Mouse (Mus musculus): ENCODE measurements around the gene Grip1. TPM values are rescaled to one million over a fixed set of nuclear protein-coding genes. Genes with fewer than 3 reads are reported as not detected.

Gene Grip1
- total and polyA plus RNA-seq, 2 experiments: under 0.01 to 0.02 TPM

DNA sequence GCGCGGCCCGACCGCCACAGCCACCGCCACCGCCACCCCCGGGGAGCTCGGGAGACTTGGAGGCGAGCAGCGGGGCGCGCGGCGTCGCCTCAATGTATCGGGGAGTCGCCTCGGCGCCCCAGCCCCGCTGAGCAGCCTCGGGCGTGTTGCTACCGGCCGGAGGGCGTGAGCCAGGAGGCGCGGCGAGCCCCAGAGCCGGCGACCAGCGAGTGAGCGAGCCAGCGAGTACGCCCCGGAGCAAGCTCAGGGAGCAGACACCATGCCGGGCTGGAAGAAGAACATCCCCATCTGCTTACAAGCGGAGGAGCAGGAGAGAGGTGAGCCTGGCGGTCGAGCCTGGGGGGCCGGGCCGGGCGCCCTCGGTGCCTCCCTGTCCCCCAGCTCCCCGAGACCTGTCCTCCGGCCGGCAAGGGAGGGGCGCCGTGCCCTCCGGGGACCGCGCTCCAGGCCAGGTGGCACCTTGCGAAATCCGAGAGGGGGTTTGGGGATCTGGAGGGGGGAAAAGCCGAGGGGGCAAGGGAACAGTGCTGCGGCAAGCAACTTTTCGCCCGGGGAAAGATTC is 557 bp downstream of the Grip1 start:
- Histone ChIP-seq H3K9ac (ENCODE audit: low read depth, low read length) (peak overlapping the region; percentile 42), H3K27me3 (ENCODE audit: control insufficient read depth, insufficient read depth, low read length) (peaks cover 6% of the 10 kb centered on the region), H3K79me2 (ENCODE audit: control insufficient read depth, insufficient read depth, low read length) (no peaks in the 10 kb centered on the region), H3K4me3 (ENCODE audit: insufficient read depth, low read depth, low read length) (peak overlapping the region; percentile 45), H3K27ac (replicated peaks; ENCODE audit: insufficient read depth, low read depth, low read length) (no peak overlapping the region), H3K4me1 (ENCODE audit: control insufficient read depth, insufficient read depth, low read length) (peaks cover 4% of the 10 kb centered on the region; the same call in 1 of the 2 replicates), H3K36me3 (ENCODE audit: control insufficient read depth, insufficient read depth, low read length) (no peaks in the 10 kb centered on the region)
- WGBS: 2% methylated on average over 56 of the region's 57 CpGs
- DNase-seq (ENCODE audit: extremely low read depth, low read depth, low spot score): no peak
- TF ChIP-seq CTCF (IDR thresholded peaks at IDR 0.05; ENCODE audit: low read depth, low read length): no peak
- no peak for TF ChIP-seq POLR2A (IDR thresholded peaks at IDR 0.05; ENCODE audit: extremely low read depth, insufficient read depth, low read length)

DNA sequence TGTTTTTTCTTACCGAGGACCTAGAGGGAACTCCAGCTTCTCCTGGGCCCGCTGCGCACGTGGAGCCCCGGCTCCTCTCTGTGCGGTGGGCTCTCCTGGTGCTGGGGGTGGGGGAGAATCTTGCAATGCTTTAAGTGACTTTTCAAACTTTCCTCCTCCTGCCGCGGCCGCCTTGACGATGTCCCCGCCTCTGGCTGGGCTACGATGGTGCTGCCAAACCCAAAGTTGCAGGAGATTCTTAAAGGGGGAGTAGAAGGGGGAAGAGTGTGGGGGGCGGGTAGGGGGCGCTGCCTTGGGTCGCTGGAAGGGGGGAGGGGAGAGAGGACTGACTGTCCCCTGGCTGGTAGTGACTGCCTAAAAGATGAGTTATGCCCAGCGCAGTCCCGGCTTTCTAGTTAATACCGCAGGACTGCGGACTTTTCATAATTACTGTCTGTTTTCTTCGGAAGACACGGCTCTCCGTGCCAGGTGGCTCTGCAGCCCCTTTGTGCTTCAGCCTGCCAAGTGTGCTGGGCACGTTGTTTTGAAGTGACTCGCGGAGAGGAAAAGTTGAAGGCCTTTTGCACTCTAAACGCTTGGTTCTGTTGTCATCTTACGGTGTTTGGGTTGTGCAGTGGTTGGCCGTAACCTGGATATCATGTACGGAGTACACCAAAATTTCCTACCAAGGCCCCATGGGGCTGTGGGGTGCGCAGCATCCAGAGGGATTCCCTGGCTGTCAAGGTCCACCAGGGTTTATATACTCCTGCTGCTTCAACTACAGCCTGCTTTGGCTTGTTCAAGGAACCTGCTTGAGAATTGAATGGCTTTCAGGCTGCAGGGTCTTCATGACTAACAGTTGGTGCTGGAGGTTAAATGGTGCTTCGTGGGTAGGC is 1.3 kb downstream of the Grip1 start:
- no peak for TF ChIP-seq POLR2A (IDR thresholded peaks at IDR 0.05; ENCODE audit: extremely low read depth, insufficient read depth, low read length)
- TF ChIP-seq CTCF (IDR thresholded peaks at IDR 0.05; ENCODE audit: low read depth, low read length): no peak
- peak overlapping the region; percentile 45 for H3K4me3 ChIP-seq (ENCODE audit: insufficient read depth, low read depth, low read length)
- DNase-seq (ENCODE audit: extremely low read depth, low read depth, low spot score): no peak

DNA sequence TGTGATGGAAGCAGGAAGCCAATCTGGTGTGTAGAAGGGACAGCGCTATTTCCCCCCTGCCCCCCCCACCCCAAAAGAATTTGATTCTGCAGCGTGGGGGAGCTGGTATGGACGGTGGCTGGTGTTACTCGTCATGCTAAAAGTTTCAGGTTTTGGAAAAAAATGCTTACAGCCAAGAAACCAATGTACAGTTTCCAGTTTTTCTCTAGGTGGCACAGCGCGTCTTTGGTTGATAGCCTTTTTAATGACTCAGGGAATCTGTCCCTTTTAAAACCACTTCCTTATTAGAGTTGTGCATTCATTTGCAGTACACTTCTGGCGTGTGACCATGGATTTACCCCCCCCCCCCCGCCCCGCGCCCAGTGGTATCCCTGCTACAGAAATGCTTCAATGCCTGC is 1.9 kb downstream of the Grip1 start:
- Histone ChIP-seq H3K4me3 (ENCODE audit: insufficient read depth, low read depth, low read length) (no peak overlapping the region), H3K27me3 (ENCODE audit: control insufficient read depth, insufficient read depth, low read length) (peaks cover 6% of the 10 kb centered on the region)
- 26% methylated on average over 10 of the region's 10 CpGs for WGBS

More for the DNA sequence above, 1.3 kb downstream of the Grip1 start:
- Histone ChIP-seq H3K4me1 (ENCODE audit: control insufficient read depth, insufficient read depth, low read length) (peaks cover 4% of the 10 kb centered on the region; the same call in 1 of the 2 replicates), H3K9ac (ENCODE audit: low read depth, low read length) (no peak overlapping the region), H3K36me3 (ENCODE audit: control insufficient read depth, insufficient read depth, low read length) (no peaks in the 10 kb centered on the region), H3K79me2 (ENCODE audit: control insufficient read depth, insufficient read depth, low read length) (no peaks in the 10 kb centered on the region), H3K27ac (replicated peaks; ENCODE audit: insufficient read depth, low read depth, low read length) (no peak overlapping the region), H3K27me3 (ENCODE audit: control insufficient read depth, insufficient read depth, low read length) (peaks cover 6% of the 10 kb centered on the region)
- 2% methylated on average over 31 of the region's 31 CpGs for WGBS

DNA sequence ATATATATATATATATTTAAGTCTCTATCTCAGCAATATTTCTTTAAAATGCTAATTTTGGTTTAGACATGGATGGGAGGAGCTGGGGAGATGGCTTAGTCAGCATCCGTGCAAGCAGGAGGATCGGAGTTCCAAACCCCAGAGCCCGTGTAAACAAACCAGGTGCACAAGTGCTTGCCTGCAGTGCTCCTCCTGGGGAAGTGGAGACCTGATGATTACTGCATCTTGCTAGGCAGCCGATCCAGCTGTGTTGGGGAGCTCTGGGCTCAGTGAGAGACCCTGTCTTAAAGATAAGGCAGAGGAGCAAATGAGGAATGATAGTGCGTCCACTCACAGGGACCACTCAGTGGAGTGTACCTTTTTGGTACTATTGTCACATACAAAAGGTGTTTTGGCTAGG is 3.5 kb downstream of the Grip1 start:
- Histone ChIP-seq H3K36me3 (ENCODE audit: control insufficient read depth, insufficient read depth, low read length) (no peaks in the 10 kb centered on the region), H3K4me3 (ENCODE audit: insufficient read depth, low read depth, low read length) (no peak overlapping the region), H3K27me3 (ENCODE audit: control insufficient read depth, insufficient read depth, low read length) (peaks cover 6% of the 10 kb centered on the region), H3K27ac (replicated peaks; ENCODE audit: insufficient read depth, low read depth, low read length) (no peak overlapping the region), H3K9ac (ENCODE audit: low read depth, low read length) (no peak overlapping the region), H3K79me2 (ENCODE audit: control insufficient read depth, insufficient read depth, low read length) (0 out of 2 replicates have a peak, but pooled peaks cover 3% of the 10 kb centered on the region), H3K4me1 (ENCODE audit: control insufficient read depth, insufficient read depth, low read length) (peaks cover 4% of the 10 kb centered on the region; the same call in 1 of the 2 replicates)
- WGBS: 94% methylated on average over 5 of the region's 5 CpGs
- TF ChIP-seq POLR2A (IDR thresholded peaks at IDR 0.05; ENCODE audit: extremely low read depth, insufficient read depth, low read length) (no peak), CTCF (IDR thresholded peaks at IDR 0.05; ENCODE audit: low read depth, low read length) (no peak)
- DNase-seq (ENCODE audit: extremely low read depth, low read depth, low spot score): no peak

More for the DNA sequence above, 1.9 kb downstream of the Grip1 start:
- DNase-seq (ENCODE audit: extremely low read depth, low read depth, low spot score): no peak
- no peak for TF ChIP-seq CTCF (IDR thresholded peaks at IDR 0.05; ENCODE audit: low read depth, low read length)
- TF ChIP-seq POLR2A (IDR thresholded peaks at IDR 0.05; ENCODE audit: extremely low read depth, insufficient read depth, low read length): no peak
- H3K27ac ChIP-seq (replicated peaks; ENCODE audit: insufficient read depth, low read depth, low read length): no peak overlapping the region
- H3K79me2 ChIP-seq (ENCODE audit: control insufficient read depth, insufficient read depth, low read length): no peaks in the 10 kb centered on the region
- H3K9ac ChIP-seq (ENCODE audit: low read depth, low read length): no peak overlapping the region
- peaks cover 4% of the 10 kb centered on the region; the same call in 1 of the 2 replicates for H3K4me1 ChIP-seq (ENCODE audit: control insufficient read depth, insufficient read depth, low read length)
- H3K36me3 ChIP-seq (ENCODE audit: control insufficient read depth, insufficient read depth, low read length): no peaks in the 10 kb centered on the region

DNA sequence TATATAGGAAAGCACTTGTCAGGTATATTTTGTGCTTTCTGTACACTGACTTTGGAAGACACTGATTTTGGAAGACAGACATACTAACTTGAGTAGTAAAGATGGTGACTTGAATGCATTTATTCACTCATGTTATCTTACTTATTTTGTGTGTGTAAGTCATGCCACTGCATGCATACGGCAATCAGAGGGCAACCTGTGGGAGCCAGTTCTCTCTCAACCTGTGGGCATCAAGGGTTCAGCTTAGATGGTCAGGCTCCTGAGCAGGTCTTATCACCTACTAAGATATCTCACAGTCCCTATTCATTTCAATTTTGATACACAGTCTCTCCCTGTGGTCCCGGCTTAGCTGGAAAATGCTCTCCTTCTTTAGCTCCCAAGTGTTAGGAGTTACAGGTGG is 5.4 kb downstream of the Grip1 start:
- Histone ChIP-seq H3K4me1 (ENCODE audit: control insufficient read depth, insufficient read depth, low read length) (peaks cover 2% of the 10 kb centered on the region; the same call in 1 of the 2 replicates), H3K36me3 (ENCODE audit: control insufficient read depth, insufficient read depth, low read length) (no peaks in the 10 kb centered on the region), H3K79me2 (ENCODE audit: control insufficient read depth, insufficient read depth, low read length) (0 out of 2 replicates have a peak, but pooled peaks cover 3% of the 10 kb centered on the region), H3K4me3 (ENCODE audit: insufficient read depth, low read depth, low read length) (no peak overlapping the region), H3K9ac (ENCODE audit: low read depth, low read length) (no peak overlapping the region), H3K27me3 (ENCODE audit: control insufficient read depth, insufficient read depth, low read length) (peaks cover 2% of the 10 kb centered on the region), H3K27ac (replicated peaks; ENCODE audit: insufficient read depth, low read depth, low read length) (no peak overlapping the region)
- 93% methylated on average over 2 of the region's 2 CpGs for WGBS
- no peak for TF ChIP-seq POLR2A (IDR thresholded peaks at IDR 0.05; ENCODE audit: extremely low read depth, insufficient read depth, low read length)
- TF ChIP-seq CTCF (IDR thresholded peaks at IDR 0.05; ENCODE audit: low read depth, low read length): no peak
- DNase-seq (ENCODE audit: extremely low read depth, low read depth, low spot score): no peak

Measured in liver, adult 2 months (tissue).